Mouse (Mus musculus) neural tube, embryonic 15.5 days (tissue): Measurements from ENCODE around the gene Maml3. TPM values are rescaled to one million over a fixed set of nuclear protein-coding genes. Genes with fewer than 3 reads are reported as not detected.
A peak's percentile ranks its signal among the peaks of the same experiment; 100 is the strongest.

ENCODE experiments used
- ATAC-seq: fragments of 200-750 bp; cut with Nextera tagmentation; 2 replicates; pipeline ENCODE4 v1.8.0; 2017; ENCODE audit warnings: mild to moderate bottlenecking, moderate TSS enrichment, moderate library complexity; ENCODE audit not compliant: low FRiP score
- H3K27ac ChIP-seq: fragments of 300-500 bp; sonication (generic); replicated peaks from 2 replicates; pipeline ENCODE4 v1.5.1; 2015; ENCODE audit warnings: mild to moderate bottlenecking, inconsistent platforms
- H3K27me3 ChIP-seq: fragments of 300-500 bp; sonication (generic); replicated peaks from 2 replicates; pipeline ENCODE4 v1.6.1; 2015; ENCODE audit warnings: inconsistent platforms
- H3K36me3 ChIP-seq: fragments of 300-500 bp; sonication (generic); 2 replicates; pipeline ENCODE4 v1.6.1; 2015; ENCODE audit warnings: inconsistent platforms
- H3K4me1 ChIP-seq: fragments of 300-500 bp; sonication (generic); 2 replicates; pipeline ENCODE4 v1.6.1; 2015; ENCODE audit warnings: inconsistent platforms
- H3K4me2 ChIP-seq: fragments of 300-500 bp; sonication (generic); 2 replicates; pipeline ENCODE4 v1.6.1; 2015; ENCODE audit warnings: inconsistent platforms, mild to moderate bottlenecking, moderate library complexity
- H3K4me3 ChIP-seq: fragments of 300-500 bp; sonication (generic); replicated peaks from 2 replicates; pipeline ENCODE4 v1.5.1; 2015; ENCODE audit warnings: mild to moderate bottlenecking, inconsistent platforms
- H3K9ac ChIP-seq: fragments of 300-500 bp; sonication (generic); replicated peaks from 2 replicates; pipeline ENCODE4 v1.6.1; 2015; ENCODE audit warnings: mild to moderate bottlenecking, inconsistent platforms
- H3K9me3 ChIP-seq: fragments of 300-500 bp; sonication (generic); replicated peaks from 2 replicates; pipeline ENCODE4 v1.6.1; 2016; ENCODE audit warnings: inconsistent platforms
- WGBS: fragments of 180-500 bp; shearing (Covaris S2); methylation state at CpG from one replicate; pipeline ENCODE4 v1.1.7; 2015; ENCODE audit warnings: mixed read lengths; 5-methylcytosine and 5-hydroxymethylcytosine counted together
- polyA plus RNA-seq: library from polyadenylated mRNA; unstranded; fragments of >200 nt; fragmentation: Nextera tagmentation; extraction: Ambion mirVana; gene quantifications from 2 replicates; pipeline ENCODE4 v1.2.1, GENCODE M21; 2015

The Maml3 gene
- polyA plus RNA-seq, 1 experiment from 2014 or later, result 7.6 TPM

GRCm38 (mm10) chr3:52062389-52063260 lies 42.3 kb downstream of the Maml3 start:
- Histone ChIP-seq H3K9me3 (no peaks in the 10 kb centered on the region), H3K27me3 (no peaks in the 10 kb centered on the region), H3K4me2 (no peak overlapping the region), H3K9ac (no peak overlapping the region), H3K4me3 (no peak overlapping the region), H3K36me3 (no peaks in the 10 kb centered on the region), H3K4me1 (peaks cover 16% of the 10 kb centered on the region), H3K27ac (peak overlapping the region; percentile 35; the same call in 1 of the 2 replicates)
- WGBS, result 40% methylated on average over 11 of the region's 11 CpGs
- no peak for ATAC-seq

- Histone ChIP-seq H3K9ac (no peak overlapping the region), H3K4me3 (no peak overlapping the region), H3K27me3 (no peaks in the 10 kb centered on the region), H3K36me3 (no peaks in the 10 kb centered on the region), H3K4me2 (no peak overlapping the region), H3K9me3 (no peaks in the 10 kb centered on the region), H3K27ac (peak overlapping the region; percentile 35; the same call in 1 of the 2 replicates), H3K4me1 (peaks cover 16% of the 10 kb centered on the region)
- 50% methylated on average over 8 of the region's 8 CpGs for WGBS
- ATAC-seq, result peak; percentile 67; the same call in 1 of the 2 replicates
Observed at GRCm38 (mm10) chr3:52061472-52062388, 43.1 kb downstream of the Maml3 start.

GRCm38 (mm10) chr3:52060886-52061285 lies 44.0 kb downstream of the Maml3 start:
- no peaks in the 10 kb centered on the region for H3K36me3 ChIP-seq
- peaks cover 12% of the 10 kb centered on the region for H3K4me1 ChIP-seq
- no peak overlapping the region for H3K27ac ChIP-seq
- 96% methylated on average over 7 of the region's 7 CpGs for WGBS
- no peaks in the 10 kb centered on the region for H3K27me3 ChIP-seq
- no peak overlapping the region for H3K4me2 ChIP-seq
- no peak overlapping the region for H3K4me3 ChIP-seq
- H3K9me3 ChIP-seq, result no peaks in the 10 kb centered on the region
- H3K9ac ChIP-seq, result no peak overlapping the region
- ATAC-seq, result no peak

- WGBS, result 82% methylated on average over 2 of the region's 2 CpGs
- no peak for ATAC-seq
- Histone ChIP-seq H3K9ac (no peak overlapping the region), H3K4me1 (peaks cover 13% of the 10 kb centered on the region), H3K27ac (no peak overlapping the region), H3K4me2 (no peak overlapping the region), H3K36me3 (no peaks in the 10 kb centered on the region), H3K4me3 (no peak overlapping the region), H3K9me3 (no peaks in the 10 kb centered on the region), H3K27me3 (no peaks in the 10 kb centered on the region)
Observed at GRCm38 (mm10) chr3:52051801-52052200, 53.1 kb downstream of the Maml3 start.

- Histone ChIP-seq H3K9ac (no peak overlapping the region), H3K27ac (0 out of 2 replicates have a peak overlapping the region, but pooled peaks have one; percentile 89), H3K4me1 (peaks cover 49% of the 10 kb centered on the region), H3K4me2 (no peak overlapping the region), H3K36me3 (no peaks in the 10 kb centered on the region), H3K27me3 (no peaks in the 10 kb centered on the region), H3K4me3 (no peak overlapping the region), H3K9me3 (no peaks in the 10 kb centered on the region)
- ATAC-seq, result no peak
- WGBS, result 82% methylated on average over 14 of the region's 14 CpGs
Observed at GRCm38 (mm10) chr3:52048082-52048481, 56.8 kb downstream of the Maml3 start.

- no peaks in the 10 kb centered on the region for H3K9me3 ChIP-seq
- peak overlapping the region; percentile 48 for H3K9ac ChIP-seq
- no peaks in the 10 kb centered on the region for H3K27me3 ChIP-seq
- H3K4me1 ChIP-seq, result peaks cover 49% of the 10 kb centered on the region
- no peak for ATAC-seq
- 72% methylated on average over 8 of the region's 8 CpGs for WGBS
- H3K4me3 ChIP-seq, result peak overlapping the region; percentile 33; the same call in 1 of the 2 replicates
- H3K27ac ChIP-seq, result peak overlapping the region; percentile 89
- no peaks in the 10 kb centered on the region for H3K36me3 ChIP-seq
- H3K4me2 ChIP-seq, result peak overlapping the region; percentile 63
Observed at GRCm38 (mm10) chr3:52047537-52047936, 57.3 kb downstream of the Maml3 start.

- peak overlapping the region; percentile 48 for H3K9ac ChIP-seq
- H3K4me2 ChIP-seq, result peak overlapping the region; percentile 63
- no peaks in the 10 kb centered on the region for H3K9me3 ChIP-seq
- peak overlapping the region; percentile 33 for H3K4me3 ChIP-seq
- no peaks in the 10 kb centered on the region for H3K27me3 ChIP-seq
- H3K36me3 ChIP-seq, result no peaks in the 10 kb centered on the region
- peak overlapping the region; percentile 89 for H3K27ac ChIP-seq
- WGBS, result under 1% methylated on average over 13 of the region's 13 CpGs
- H3K4me1 ChIP-seq, result peaks cover 49% of the 10 kb centered on the region
- peak; percentile 88 for ATAC-seq
Observed at GRCm38 (mm10) chr3:52046895-52047372, 57.9 kb downstream of the Maml3 start.

GRCm38 (mm10) chr3:52046027-52046700 lies 58.7 kb downstream of the Maml3 start:
- no peaks in the 10 kb centered on the region for H3K27me3 ChIP-seq
- peak overlapping the region; percentile 63 for H3K4me2 ChIP-seq
- H3K4me1 ChIP-seq, result peaks cover 49% of the 10 kb centered on the region
- peak overlapping the region; percentile 33 for H3K4me3 ChIP-seq
- peak overlapping the region; percentile 48 for H3K9ac ChIP-seq
- peak; percentile 89 for ATAC-seq
- H3K27ac ChIP-seq, result peak overlapping the region; percentile 89
- WGBS, result 4% methylated on average over 20 of the region's 20 CpGs
- no peaks in the 10 kb centered on the region for H3K9me3 ChIP-seq
- no peaks in the 10 kb centered on the region for H3K36me3 ChIP-seq

GRCm38 (mm10) chr3:52045221-52045641 lies 59.6 kb downstream of the Maml3 start:
- Histone ChIP-seq H3K27ac (peak overlapping the region; percentile 89), H3K27me3 (no peaks in the 10 kb centered on the region), H3K4me3 (no peak overlapping the region), H3K4me1 (peaks cover 55% of the 10 kb centered on the region), H3K36me3 (no peaks in the 10 kb centered on the region), H3K9ac (0 out of 2 replicates have a peak overlapping the region, but pooled peaks have one; percentile 2), H3K4me2 (peak overlapping the region; percentile 63), H3K9me3 (no peaks in the 10 kb centered on the region)
- no peak for ATAC-seq
- WGBS, result 16% methylated on average over 6 of the region's 6 CpGs

- H3K36me3 ChIP-seq, result no peaks in the 10 kb centered on the region
- no peaks in the 10 kb centered on the region for H3K9me3 ChIP-seq
- peak overlapping the region; percentile 89 for H3K27ac ChIP-seq
- peaks cover 56% of the 10 kb centered on the region for H3K4me1 ChIP-seq
- WGBS, result 2% methylated on average over 14 of the region's 14 CpGs
- no peaks in the 10 kb centered on the region for H3K27me3 ChIP-seq
- peak overlapping the region; percentile 63 for H3K4me2 ChIP-seq
- ATAC-seq, result no peak
- 0 out of 2 replicates have a peak overlapping the region, but pooled peaks have one; percentile 2 for H3K9ac ChIP-seq
- H3K4me3 ChIP-seq, result no peak overlapping the region; the same call in 1 of the 2 replicates
Observed at GRCm38 (mm10) chr3:52044651-52045050, 60.2 kb downstream of the Maml3 start.

- Histone ChIP-seq H3K4me1 (peaks cover 56% of the 10 kb centered on the region), H3K9ac (no peak overlapping the region), H3K36me3 (no peaks in the 10 kb centered on the region), H3K27ac (no peak overlapping the region), H3K4me2 (no peak overlapping the region), H3K9me3 (no peaks in the 10 kb centered on the region), H3K4me3 (no peak overlapping the region), H3K27me3 (no peaks in the 10 kb centered on the region)
- 44% methylated on average over 4 of the region's 4 CpGs for WGBS
- no peak for ATAC-seq
Observed at GRCm38 (mm10) chr3:52043847-52044246, 61.0 kb downstream of the Maml3 start.
